Mouse (Mus musculus) CH12.LX (cell line): ENCODE measurements at regions not wholly inside any gene's neighbourhood (a gene's known extent, or its start where the extent isn't known, plus 50 kb on each side); places are given as distances from the start of the nearest gene placed in this dataset.

Experiments used
- CHD1 ChIP-seq: IDR thresholded peaks from 2 replicates; pipeline ENCODE4 v1.6.1; 2012; ENCODE audit warnings: low read depth, low read length, improper control_type of control experiment, inconsistent platforms
- CTCF ChIP-seq, 2 experiments: IDR thresholded peaks in 1 of 2; conservative IDR thresholded peaks in 1 of 2; 2 replicates each; pipeline ENCODE4 v1.5.1; 2011 to 2012; ENCODE audit warnings: low read depth in 2 of 2, low read length in 2 of 2, improper control_type of control experiment in 1 of 2, inconsistent platforms in 1 of 2, mild to moderate bottlenecking in 1 of 2, moderate library complexity in 1 of 2
- E2F4 ChIP-seq: IDR thresholded peaks from 2 replicates; pipeline ENCODE4 v1.6.1; 2011; ENCODE audit warnings: low read depth, low read length, improper control_type of control experiment; ENCODE audit not compliant: insufficient replicate concordance
- MAX ChIP-seq: IDR thresholded peaks from 2 replicates; pipeline ENCODE4 v1.6.1; 2011; ENCODE audit warnings: low read length, improper control_type of control experiment
- MEF2A ChIP-seq: IDR thresholded peaks from 2 replicates; pipeline ENCODE4 v1.6.1; 2014; ENCODE audit warnings: low read depth, mild to moderate bottlenecking, inconsistent platforms, low read length, improper control_type of control experiment, borderline replicate concordance
- POLR2AphosphoS2 ChIP-seq: IDR thresholded peaks from 2 replicates; pipeline ENCODE4 v1.6.1; 2011; ENCODE audit warnings: low read depth, low read length, improper control_type of control experiment
- RCOR1 ChIP-seq: conservative IDR thresholded peaks from 2 replicates; pipeline ENCODE4 v1.6.1; 2012; ENCODE audit warnings: low read depth, mild to moderate bottlenecking, inconsistent platforms, low read length, improper control_type of control experiment
- SMC3 ChIP-seq: IDR thresholded peaks from 2 replicates; pipeline ENCODE4 v1.6.1; 2011; ENCODE audit warnings: low read depth, low read length, improper control_type of control experiment
- TCF12 ChIP-seq: IDR thresholded peaks from 2 replicates; pipeline ENCODE4 v1.6.1; 2014; ENCODE audit warnings: low read depth, mild to moderate bottlenecking, inconsistent platforms, low read length, improper control_type of control experiment
- USF1 ChIP-seq: IDR thresholded peaks from 2 replicates; pipeline ENCODE4 v1.6.1; 2014; ENCODE audit warnings: low read depth, mild to moderate bottlenecking, inconsistent platforms, low read length, improper control_type of control experiment
- USF2 ChIP-seq: conservative IDR thresholded peaks from 2 replicates; pipeline ENCODE4 v1.6.1; 2011; ENCODE audit warnings: low read depth, low read length, improper control_type of control experiment

DNA sequence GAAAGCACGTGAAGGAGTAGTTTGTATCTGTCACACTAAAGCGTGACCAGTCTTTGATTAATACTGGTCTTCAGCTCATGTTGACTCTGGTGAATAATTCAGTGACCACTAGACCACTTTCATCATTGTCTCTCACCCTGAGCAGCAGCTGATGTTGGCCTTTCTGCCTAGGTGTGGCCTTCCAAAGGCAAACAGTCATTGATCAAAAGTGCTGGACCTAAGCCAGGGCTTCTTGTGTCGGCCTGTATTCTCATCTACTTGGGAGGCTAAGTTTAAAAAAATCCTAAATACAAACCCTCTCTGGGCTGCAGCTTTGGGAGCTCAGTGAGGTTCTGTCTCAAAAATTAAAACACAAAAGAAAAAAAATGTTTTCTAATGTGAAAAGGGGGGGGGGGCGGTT is 475.0 kb upstream of the Cdh5 start:
- no peak for TF ChIP-seq USF1
- no peak for TF ChIP-seq CTCF (conservative IDR thresholded peaks at IDR 0.05 in 1 of 2, IDR thresholded peaks at IDR 0.05 in 1 of 2; ENCODE audit: low read depth in 2 of 2, low read length in 2 of 2)
- no peak for TF ChIP-seq TCF12
- TF ChIP-seq SMC3: no peak
- no peak for TF ChIP-seq POLR2AphosphoS2
- TF ChIP-seq USF2: no peak
- TF ChIP-seq MAX: no peak
- no peak for TF ChIP-seq CHD1
- no peak for TF ChIP-seq E2F4
- TF ChIP-seq MEF2A: no peak
- no peak for TF ChIP-seq RCOR1
